Mouse (Mus musculus) left cerebral cortex, postnatal 4 days (tissue): ENCODE data around the gene Glt1d1. TPM values are rescaled to one million over a fixed set of nuclear protein-coding genes. Genes with fewer than 3 reads are reported as not detected.

ENCODE experiments used
- total RNA-seq, 2 experiments: library from RNA; stranded (reverse); gene quantifications; 2 replicates each; pipeline ENCODE4 v1.2.3; 2021

Glt1d1 gene
- total RNA-seq, 2 experiments from 2014 or later = 15.4 to 18.5 TPM

Other genes with a start within 250 kb of the Glt1d1 start
- gene Slc15a4, start 635 bp downstream of the Glt1d1 start, total RNA-seq = 10 to 100 TPM; 22.9 to 25.3 TPM